In the genomic region with DNA sequence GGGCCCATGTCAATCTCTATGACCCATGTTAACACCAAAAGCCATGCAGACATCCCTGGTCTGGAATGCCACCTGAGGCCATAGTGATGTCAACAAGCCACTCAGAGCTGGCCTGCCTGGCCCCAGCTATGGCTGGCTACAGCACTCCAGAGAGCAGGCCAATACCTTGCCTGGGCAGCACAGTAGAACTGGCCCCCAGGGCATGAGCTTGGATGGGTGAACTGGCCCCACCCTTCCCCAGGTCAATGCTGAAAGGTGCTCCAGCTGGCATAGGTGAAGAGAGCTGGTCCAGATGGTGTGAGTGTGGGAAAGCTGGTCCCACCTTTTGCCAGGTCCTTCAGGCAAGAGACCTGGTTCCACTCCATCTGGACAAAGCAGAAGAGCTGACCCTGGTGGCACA, we compare ENCODE assay signal across 23 mouse cellular contexts.
A peak's percentile ranks its signal among the peaks of the same experiment; 100 is the strongest.
DNase-seq lines count a peak whose midpoint lies in the region; ATAC-seq lines count a peak whose summit lies in the region.
"Had no signal": no experiment of that assay in that cellular context is flagged by ENCODE, and none has a peak within 500 bp of the region (broad histone marks: within the 10 kb centered on the region; RNA-seq: fewer than 3 reads in every experiment).

No protein-coding gene starts in this region.

- H3K27ac ChIP-seq in embryonic facial prominence, embryonic 12.5 days: no peak overlapping the region
- no peak overlapping the region for H3K27ac ChIP-seq in embryonic facial prominence, embryonic 10.5 days (replicated peaks)
- H3K27ac ChIP-seq in heart, embryonic 15.5 days: no peak overlapping the region
- H3K27ac ChIP-seq in midbrain, embryonic 13.5 days: no peak overlapping the region
- no peak overlapping the region for H3K27ac ChIP-seq in midbrain, embryonic 16.5 days (ENCODE audit: low read length)
- H3K27ac ChIP-seq: embryonic facial prominence, embryonic 13.5 days; forebrain, embryonic 12.5 days; forebrain, embryonic 15.5 days; heart, adult 2 months; hindbrain, embryonic 12.5 days; hindbrain, embryonic 15.5 days had no signal

- ATAC-seq in embryonic facial prominence, embryonic 12.5 days (ENCODE audit: insufficient number of reproducible peaks, insufficient read depth, low FRiP score, low TSS enrichment): peak; percentile 35; the same call in 1 of the 2 replicates
- ATAC-seq in heart, embryonic 15.5 days (replicated peaks; ENCODE audit: insufficient number of reproducible peaks, insufficient read depth, low FRiP score, low read depth): 0 out of 2 replicates have a peak, but pooled peaks have one; percentile 39
- peak; percentile 60; the same call in 1 of the 2 replicates for ATAC-seq in midbrain, embryonic 13.5 days
- ATAC-seq in midbrain, embryonic 16.5 days: no peak
- ATAC-seq in megakaryocyte-erythroid progenitor cell, adult 5-6 weeks (replicated peaks; ENCODE audit: low FRiP score, low TSS enrichment, poor library complexity, severe bottlenecking): peak; percentile 41; the same call in 1 of the 2 replicates
- ATAC-seq: activated CD4-positive, CD25-positive, alpha-beta regulatory T cell, adult 4 months; forebrain, embryonic 15.5 days had no signal

- intact Hi-C loops in heart, postnatal 36 days (cut with DNase I): no loop called here

- no peak for DNase-seq in embryonic facial prominence, embryonic 10.5 days (ENCODE audit: low spot score)
- no peak for DNase-seq in heart, postnatal 36 days
- DNase-seq in spleen, postnatal 14 days (ENCODE audit: low spot score in 2 of 2): no peak
- DNase-seq: adrenal gland, adult 8-10 months; adrenal gland, postnatal 25 days; cerebellum, adult 11-12 months; cerebellum, adult 9-10 months; cerebellum, postnatal 14 days; gastrocnemius, postnatal 25 days; heart, adult 2 months had no signal

- no peak overlapping the region for H3K9ac ChIP-seq in embryonic facial prominence, embryonic 12.5 days
- no peak overlapping the region for H3K9ac ChIP-seq in heart, embryonic 15.5 days
- H3K9ac ChIP-seq in midbrain, embryonic 13.5 days (replicated peaks): no peak overlapping the region
- no peak overlapping the region for H3K9ac ChIP-seq in midbrain, embryonic 16.5 days (ENCODE audit: low read depth, low read length)
- H3K9ac ChIP-seq: embryonic facial prominence, embryonic 13.5 days; forebrain, embryonic 12.5 days; forebrain, embryonic 15.5 days; hindbrain, embryonic 12.5 days; hindbrain, embryonic 15.5 days had no signal

- no peak overlapping the region for H3K4me2 ChIP-seq in embryonic facial prominence, embryonic 12.5 days (replicated peaks)
- no peak overlapping the region for H3K4me2 ChIP-seq in heart, embryonic 15.5 days
- H3K4me2 ChIP-seq in midbrain, embryonic 13.5 days (replicated peaks): no peak overlapping the region
- H3K4me2 ChIP-seq in midbrain, embryonic 16.5 days (ENCODE audit: low read length): no peak overlapping the region
- H3K4me2 ChIP-seq: embryonic facial prominence, embryonic 13.5 days; forebrain, embryonic 12.5 days; forebrain, embryonic 15.5 days; heart, embryonic 11.5 days; hindbrain, embryonic 12.5 days; hindbrain, embryonic 15.5 days had no signal

- no peaks in the 10 kb centered on the region for H3K36me3 ChIP-seq in embryonic facial prominence, embryonic 12.5 days
- no peaks in the 10 kb centered on the region for H3K36me3 ChIP-seq in embryonic facial prominence, embryonic 10.5 days (replicated peaks)
- H3K36me3 ChIP-seq in heart, embryonic 15.5 days: no peaks in the 10 kb centered on the region
- no peaks in the 10 kb centered on the region for H3K36me3 ChIP-seq in midbrain, embryonic 13.5 days
- H3K36me3 ChIP-seq in midbrain, embryonic 16.5 days (ENCODE audit: control insufficient read depth, insufficient read depth, low read length): no peaks in the 10 kb centered on the region
- H3K36me3 ChIP-seq: embryonic facial prominence, embryonic 13.5 days; forebrain, embryonic 12.5 days; forebrain, embryonic 15.5 days; hindbrain, embryonic 12.5 days; hindbrain, embryonic 15.5 days had no signal

- H3K4me1 ChIP-seq in embryonic facial prominence, embryonic 12.5 days: peaks cover 3% of the 10 kb centered on the region; the same call in 1 of the 2 replicates
- H3K4me1 ChIP-seq in embryonic facial prominence, embryonic 10.5 days: peaks cover 6% of the 10 kb centered on the region
- no peaks in the 10 kb centered on the region for H3K4me1 ChIP-seq in heart, embryonic 15.5 days (replicated peaks)
- H3K4me1 ChIP-seq in midbrain, embryonic 13.5 days (replicated peaks): no peaks in the 10 kb centered on the region
- H3K4me1 ChIP-seq in midbrain, embryonic 16.5 days (ENCODE audit: control insufficient read depth, insufficient read depth, low read length): no peaks in the 10 kb centered on the region
- H3K4me1 ChIP-seq: embryonic facial prominence, embryonic 13.5 days; forebrain, embryonic 12.5 days; forebrain, embryonic 15.5 days; hindbrain, embryonic 12.5 days; hindbrain, embryonic 15.5 days had no signal

- H3K4me3 ChIP-seq in embryonic facial prominence, embryonic 12.5 days: no peak overlapping the region
- H3K4me3 ChIP-seq in embryonic facial prominence, embryonic 10.5 days: no peak overlapping the region
- no peak overlapping the region for H3K4me3 ChIP-seq in heart, embryonic 15.5 days
- H3K4me3 ChIP-seq in midbrain, embryonic 13.5 days (replicated peaks): no peak overlapping the region
- no peak overlapping the region for H3K4me3 ChIP-seq in midbrain, embryonic 16.5 days (ENCODE audit: low read depth, low read length)
- H3K4me3 ChIP-seq: embryonic facial prominence, embryonic 13.5 days; erythroblast, embryonic 14.5 days; forebrain, embryonic 12.5 days; forebrain, embryonic 15.5 days; heart, adult 2 months; hindbrain, embryonic 12.5 days; hindbrain, embryonic 15.5 days had no signal

- H3K9me3 ChIP-seq in embryonic facial prominence, embryonic 12.5 days: 0 out of 2 replicates have a peak, but pooled peaks cover 3% of the 10 kb centered on the region
- H3K9me3 ChIP-seq in embryonic facial prominence, embryonic 10.5 days: no peaks in the 10 kb centered on the region
- H3K9me3 ChIP-seq in heart, embryonic 15.5 days (replicated peaks): no peaks in the 10 kb centered on the region
- H3K9me3 ChIP-seq in midbrain, embryonic 13.5 days: no peaks in the 10 kb centered on the region
- H3K9me3 ChIP-seq in midbrain, embryonic 16.5 days (replicated peaks; ENCODE audit: control insufficient read depth, low read length, poor library complexity, severe bottlenecking): no peaks in the 10 kb centered on the region
- H3K9me3 ChIP-seq: embryonic facial prominence, embryonic 13.5 days; forebrain, embryonic 12.5 days; forebrain, embryonic 15.5 days; hindbrain, embryonic 12.5 days; hindbrain, embryonic 15.5 days had no signal

- no peaks in the 10 kb centered on the region for H3K27me3 ChIP-seq in embryonic facial prominence, embryonic 12.5 days
- no peaks in the 10 kb centered on the region for H3K27me3 ChIP-seq in embryonic facial prominence, embryonic 10.5 days (replicated peaks; ENCODE audit: low read depth, poor library complexity, severe bottlenecking)
- no peaks in the 10 kb centered on the region for H3K27me3 ChIP-seq in heart, embryonic 15.5 days
- H3K27me3 ChIP-seq in midbrain, embryonic 13.5 days: no peaks in the 10 kb centered on the region
- H3K27me3 ChIP-seq in midbrain, embryonic 16.5 days (ENCODE audit: control insufficient read depth, insufficient read depth, low read depth, low read length): no peaks in the 10 kb centered on the region
- H3K27me3 ChIP-seq: embryonic facial prominence, embryonic 13.5 days; forebrain, embryonic 12.5 days; forebrain, embryonic 15.5 days; hindbrain, embryonic 12.5 days; hindbrain, embryonic 15.5 days had no signal
